Mouse (Mus musculus) gastrocnemius, postnatal 25 days (tissue): ENCODE results near the gene Mindy4. TPM values are rescaled to one million over a fixed set of nuclear protein-coding genes. Genes with fewer than 3 reads are reported as not detected.

Source experiments
- DNase-seq: peaks from one replicate; pipeline ENCODE4 v3.0.0; 2022
- total RNA-seq, 2 experiments: library from RNA; stranded (reverse); gene quantifications; 1 replicate in 1 of 2; 2 replicates in 1 of 2; pipeline ENCODE4 v1.2.3; 2021

Mindy4 gene
- total RNA-seq, 2 experiments from 2014 or later, result 1.8 to 2.3 TPM

DNA sequence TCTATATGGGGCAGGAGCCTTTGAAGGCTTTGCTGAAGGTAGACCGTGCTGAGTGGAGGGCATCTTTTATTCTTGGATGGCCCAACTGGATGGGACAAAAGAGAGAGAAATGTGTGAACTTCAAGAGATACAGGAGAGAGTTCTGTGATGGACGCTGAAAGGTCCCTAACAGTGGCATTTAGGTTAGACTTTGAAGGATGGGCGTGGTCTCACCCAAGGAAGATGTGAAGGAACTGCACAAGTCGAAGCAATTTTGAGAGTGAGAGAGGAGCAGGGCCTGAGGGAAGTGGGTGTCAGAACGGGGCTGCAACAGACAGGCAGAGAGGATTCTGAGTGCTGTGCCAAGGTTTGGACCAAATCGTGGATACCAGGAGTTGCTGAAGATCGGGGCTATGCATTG is 54.1 kb downstream of the Mindy4 start:
- DNase-seq, result no peak

- no peak for DNase-seq
These were observed 55.5 kb downstream of the Mindy4 start for GRCm38 (mm10) chr6:55258428-55259325.

GRCm38 (mm10) chr6:55262161-55262560 is 59.0 kb downstream of the Mindy4 start:
- DNase-seq, result no peak

GRCm38 (mm10) chr6:55263490-55264046 is 60.4 kb downstream of the Mindy4 start:
- DNase-seq, result no peak

DNA sequence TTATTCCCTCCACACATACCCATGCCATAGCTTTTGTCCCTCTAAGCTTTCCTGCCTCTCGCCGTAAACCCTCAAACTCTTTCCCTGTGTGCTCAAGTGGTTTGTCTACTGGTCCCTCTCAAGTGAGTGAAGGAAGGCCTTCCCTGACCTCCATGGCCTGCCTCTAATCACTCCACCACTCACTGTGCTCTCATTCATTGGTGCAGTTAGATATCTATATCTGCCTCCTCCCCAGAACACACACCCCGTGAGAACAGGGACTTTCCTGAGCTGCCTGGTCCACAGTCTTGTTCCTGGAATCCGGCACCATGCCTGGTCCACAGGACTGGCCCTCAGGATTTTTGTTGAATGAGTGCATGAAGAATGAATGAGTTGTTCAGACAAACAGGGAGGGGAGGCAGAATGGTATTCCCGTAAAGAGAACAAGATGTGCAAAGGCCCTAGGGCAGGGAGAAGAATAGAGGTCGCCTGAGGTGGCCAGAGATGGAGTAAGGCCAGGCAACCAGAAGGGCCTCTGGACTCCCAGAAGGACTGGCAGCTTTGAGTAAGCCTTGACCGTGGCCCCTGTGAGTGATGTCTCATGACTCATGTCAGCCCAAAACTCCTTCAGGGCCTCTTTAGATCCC is 61.7 kb downstream of the Mindy4 start:
- no peak for DNase-seq

GRCm38 (mm10) chr6:55272952-55273351 is 69.8 kb downstream of the Mindy4 start:
- DNase-seq, result no peak

DNA sequence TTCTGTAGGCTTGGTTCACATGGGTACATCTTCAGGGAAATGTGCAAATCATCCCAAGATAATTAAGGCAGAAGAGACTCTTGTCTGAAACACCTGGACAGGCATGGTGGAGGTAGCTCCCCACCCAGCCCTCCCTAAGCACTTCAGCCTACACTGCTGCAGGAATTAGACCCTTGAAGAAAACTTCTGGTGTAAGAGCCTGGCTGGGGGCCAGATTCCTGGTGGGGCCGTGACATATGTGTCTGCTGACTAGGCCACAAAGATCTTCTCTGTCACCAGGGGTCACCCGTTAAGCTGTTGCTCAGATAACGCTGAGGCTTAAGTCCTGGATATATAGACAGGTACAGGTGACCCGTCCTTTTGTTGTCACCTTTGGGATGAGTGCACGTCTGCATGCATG is 70.3 kb downstream of the Mindy4 start:
- DNase-seq, result no peak

GRCm38 (mm10) chr6:55275000-55275399 is 71.8 kb downstream of the Mindy4 start:
- DNase-seq, result no peak

- DNase-seq, result peak; percentile 60
These were observed 72.6 kb downstream of the Mindy4 start for GRCm38 (mm10) chr6:55275786-55276185.

DNA sequence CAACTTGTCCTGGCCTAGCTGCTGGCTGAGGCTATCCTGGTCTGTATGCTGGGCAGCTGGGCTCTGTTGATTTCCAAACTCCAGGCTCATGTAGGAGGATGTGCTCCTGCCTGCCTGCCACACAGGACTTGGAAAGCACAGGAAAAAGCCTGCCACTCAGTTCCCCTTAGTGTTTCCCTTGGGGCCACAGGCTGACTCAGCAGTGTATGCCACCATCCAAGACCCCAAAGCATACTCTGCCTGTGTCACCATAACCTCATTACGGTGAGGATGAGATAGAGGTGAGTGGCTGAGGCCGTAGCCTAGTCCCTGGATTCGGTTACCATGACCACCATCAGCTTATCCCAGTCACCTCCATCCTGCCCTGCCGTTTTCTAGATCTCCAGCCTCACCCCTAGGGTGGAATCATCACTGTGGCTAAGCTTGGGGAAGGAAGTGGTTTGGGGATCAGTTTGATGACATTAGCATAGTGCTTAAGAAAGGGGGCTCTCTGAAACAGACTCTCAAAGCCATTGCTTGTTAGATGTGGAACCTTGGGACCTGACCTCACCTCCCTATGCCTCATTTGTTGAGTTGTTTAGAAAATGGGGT is 73.6 kb downstream of the Mindy4 start:
- no peak for DNase-seq

DNA sequence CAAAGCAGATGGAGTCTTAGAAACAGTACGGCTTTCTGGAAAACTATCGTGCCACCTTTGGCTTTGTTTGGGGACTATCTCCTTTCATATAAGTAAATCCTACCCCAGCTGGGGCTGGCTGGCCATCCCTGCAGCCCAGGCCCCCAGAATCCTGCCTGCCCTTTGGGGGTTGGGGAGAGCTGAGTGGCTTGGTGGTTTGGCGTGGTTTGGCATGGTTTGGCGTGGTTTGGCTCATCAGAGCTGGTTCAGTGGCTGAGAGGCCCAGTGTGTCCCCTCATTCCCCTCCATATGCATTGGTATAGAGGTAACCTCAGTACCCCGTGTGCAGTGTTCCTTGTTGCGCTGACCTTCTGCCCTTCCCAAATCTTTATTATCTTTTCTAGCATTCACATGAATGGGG is 74.9 kb downstream of the Mindy4 start:
- no peak for DNase-seq

GRCm38 (mm10) chr6:55278520-55278919 is 75.3 kb downstream of the Mindy4 start:
- DNase-seq, result no peak

DNA sequence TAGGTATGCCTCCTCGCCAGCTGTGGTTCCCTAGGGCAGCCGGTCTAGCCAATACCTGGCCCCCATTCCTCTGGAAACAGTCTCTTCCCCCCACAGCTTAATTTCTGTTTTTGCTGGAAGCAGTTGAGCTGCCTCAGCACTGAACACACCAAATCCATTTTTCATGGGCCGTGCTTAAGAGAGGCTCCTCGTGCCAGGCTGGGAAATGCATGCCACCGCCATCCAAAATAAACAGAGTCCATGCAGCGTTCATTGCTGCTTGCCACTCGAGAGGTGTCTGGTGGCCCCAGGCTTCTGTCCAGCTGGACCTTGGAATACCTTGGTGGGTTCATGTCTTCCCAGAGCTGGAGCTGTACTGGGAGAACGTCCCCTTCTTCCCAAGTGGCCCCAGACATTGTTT is 77.8 kb downstream of the Mindy4 start:
- no peak for DNase-seq

DNA sequence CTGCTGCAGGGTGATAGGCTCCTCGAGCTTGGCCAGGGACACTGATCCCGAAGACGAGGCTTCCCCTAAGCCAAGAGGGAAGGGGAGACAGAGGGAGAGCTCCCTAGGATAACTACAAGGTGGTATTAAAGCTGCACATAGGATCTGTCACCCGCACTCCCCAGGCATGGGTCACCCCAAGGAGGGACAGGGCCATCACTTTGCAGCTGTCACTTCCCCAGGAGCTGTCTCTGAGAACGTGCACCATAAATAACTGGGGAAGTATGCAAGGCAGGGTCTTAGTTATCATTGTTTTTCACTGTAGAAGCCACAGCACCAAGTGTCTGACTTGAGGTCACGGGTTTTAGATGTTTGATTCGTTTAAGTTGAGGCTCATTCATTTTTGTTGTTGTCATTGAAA is 78.5 kb downstream of the Mindy4 start:
- no peak for DNase-seq

GRCm38 (mm10) chr6:55282348-55282747 is 79.2 kb downstream of the Mindy4 start:
- DNase-seq, result no peak

GRCm38 (mm10) chr6:55285218-55285617 is 82.0 kb downstream of the Mindy4 start:
- no peak for DNase-seq

DNA sequence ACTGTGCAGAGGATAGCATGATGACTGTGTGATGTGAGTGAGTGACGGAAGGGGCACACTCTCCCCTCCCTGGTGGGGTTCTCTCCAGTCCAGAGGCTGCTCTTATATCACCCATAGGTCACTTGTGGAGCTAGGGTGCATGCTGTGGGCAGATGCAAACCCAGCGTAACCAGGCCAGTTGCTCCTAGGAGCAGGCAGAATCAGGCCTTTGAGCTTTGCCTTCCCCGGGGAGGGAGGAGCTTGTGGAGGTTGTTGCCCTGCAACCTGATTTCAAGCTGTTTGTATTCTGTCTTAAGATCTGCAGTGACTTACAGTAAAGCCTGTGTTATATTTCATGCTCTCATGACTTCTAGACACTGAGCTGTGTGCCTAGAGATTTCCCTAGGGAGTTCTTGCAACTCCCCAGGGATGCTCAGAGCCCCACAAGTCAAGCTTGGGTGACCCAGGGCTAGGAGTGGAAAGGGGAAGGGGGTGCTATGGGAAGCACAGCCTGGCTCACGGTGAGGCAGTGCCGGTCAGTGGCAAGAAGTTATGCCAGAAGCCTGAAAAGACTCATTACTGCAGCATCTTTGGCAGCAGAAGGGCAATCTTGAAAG is 84.9 kb downstream of the Mindy4 start:
- DNase-seq, result no peak

- peak; percentile 71 for DNase-seq
These were observed 91.5 kb downstream of the Mindy4 start for GRCm38 (mm10) chr6:55294549-55295131.

DNA sequence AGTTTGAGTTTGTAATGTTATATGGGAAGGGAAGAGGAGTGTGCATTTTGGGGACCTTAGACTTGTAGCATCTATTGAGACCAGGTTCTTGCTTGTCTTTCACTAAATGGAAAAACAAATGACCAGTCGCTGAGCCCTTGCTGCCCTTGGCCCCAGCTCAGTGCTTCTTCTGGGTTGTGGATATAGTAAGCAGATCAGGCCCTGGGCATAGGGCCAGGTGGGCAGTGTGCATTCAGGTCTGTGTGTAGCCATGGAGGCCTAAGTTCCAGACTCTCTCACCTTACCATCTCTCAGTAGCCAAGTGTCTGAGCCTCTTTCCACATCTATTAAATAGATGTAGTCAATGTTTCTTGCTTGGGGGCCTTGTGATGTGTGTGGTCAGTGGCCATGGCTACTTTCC is 92.1 kb downstream of the Mindy4 start:
- no peak for DNase-seq

DNA sequence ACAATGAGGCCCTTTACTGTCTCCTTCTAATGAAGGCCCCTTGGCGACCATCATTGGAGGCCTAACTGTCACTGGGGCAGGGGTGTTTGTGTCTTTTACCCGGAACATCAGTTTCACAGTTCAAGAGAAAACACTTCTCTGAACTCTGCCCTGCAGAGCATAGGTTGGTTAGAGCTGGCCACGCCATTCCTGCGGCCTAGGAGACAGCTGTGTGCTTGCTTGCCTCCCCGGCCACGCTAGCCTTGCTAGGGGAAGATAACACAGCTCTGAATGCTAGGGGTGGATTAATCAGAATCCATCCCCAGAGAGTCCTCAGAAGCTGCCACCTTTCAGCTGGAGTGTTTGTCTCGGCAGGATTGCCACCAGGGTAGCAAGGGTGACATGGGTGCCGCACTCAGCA is 96.3 kb downstream of the Mindy4 start:
- DNase-seq, result no peak

- DNase-seq, result no peak
These were observed 96.7 kb downstream of the Mindy4 start for GRCm38 (mm10) chr6:55299917-55300316.

- no peak for DNase-seq
These were observed 97.5 kb downstream of the Mindy4 start for GRCm38 (mm10) chr6:55300704-55301103.
